Mouse (Mus musculus): ENCODE data around the gene Pik3r2. TPM values are rescaled to one million over a fixed set of nuclear protein-coding genes. Genes with fewer than 3 reads are reported as not detected.

The Pik3r2 gene
- polyA plus RNA-seq, 1 experiment from 2014 or later = 113 TPM

DNA sequence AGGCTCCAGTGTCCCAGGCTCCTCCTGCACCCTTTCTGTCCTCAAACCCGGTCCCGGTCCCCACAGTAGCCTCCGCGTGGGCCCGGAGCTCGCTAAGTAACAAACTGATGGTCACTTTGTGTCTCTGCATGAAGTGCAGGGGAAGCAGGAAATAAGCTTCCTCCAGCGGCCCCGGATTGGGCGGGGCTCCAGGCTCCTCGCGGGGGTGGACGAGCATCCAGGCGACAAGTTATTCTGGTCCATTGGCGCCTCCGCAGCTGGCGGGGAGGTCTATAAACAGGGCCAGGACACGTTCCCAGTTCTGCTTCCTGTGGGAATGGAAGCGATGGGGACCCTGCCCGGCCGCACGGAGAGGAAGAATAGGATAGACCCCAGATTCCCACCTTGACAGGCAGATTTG is 23.4 kb downstream of the Pik3r2 start:
- peaks cover 17% of the 10 kb centered on the region for H3K36me3 ChIP-seq
- ATAC-seq (ENCODE audit: low FRiP score, low read depth) = no peak
- no peak overlapping the region for H3K4me3 ChIP-seq
- H3K9me3 ChIP-seq = no peaks in the 10 kb centered on the region
- H3K4me2 ChIP-seq = peak overlapping the region; percentile 18; the same call in 1 of the 2 replicates
- peak overlapping the region; percentile 82; the same call in 1 of the 2 replicates for H3K27ac ChIP-seq (replicated peaks)
- H3K9ac ChIP-seq = no peak overlapping the region
- peaks cover 41% of the 10 kb centered on the region for H3K4me1 ChIP-seq (replicated peaks)
- 30% methylated on average over 21 of the region's 21 CpGs for WGBS
- 0 out of 2 replicates have a peak, but pooled peaks cover 9% of the 10 kb centered on the region for H3K27me3 ChIP-seq

DNA sequence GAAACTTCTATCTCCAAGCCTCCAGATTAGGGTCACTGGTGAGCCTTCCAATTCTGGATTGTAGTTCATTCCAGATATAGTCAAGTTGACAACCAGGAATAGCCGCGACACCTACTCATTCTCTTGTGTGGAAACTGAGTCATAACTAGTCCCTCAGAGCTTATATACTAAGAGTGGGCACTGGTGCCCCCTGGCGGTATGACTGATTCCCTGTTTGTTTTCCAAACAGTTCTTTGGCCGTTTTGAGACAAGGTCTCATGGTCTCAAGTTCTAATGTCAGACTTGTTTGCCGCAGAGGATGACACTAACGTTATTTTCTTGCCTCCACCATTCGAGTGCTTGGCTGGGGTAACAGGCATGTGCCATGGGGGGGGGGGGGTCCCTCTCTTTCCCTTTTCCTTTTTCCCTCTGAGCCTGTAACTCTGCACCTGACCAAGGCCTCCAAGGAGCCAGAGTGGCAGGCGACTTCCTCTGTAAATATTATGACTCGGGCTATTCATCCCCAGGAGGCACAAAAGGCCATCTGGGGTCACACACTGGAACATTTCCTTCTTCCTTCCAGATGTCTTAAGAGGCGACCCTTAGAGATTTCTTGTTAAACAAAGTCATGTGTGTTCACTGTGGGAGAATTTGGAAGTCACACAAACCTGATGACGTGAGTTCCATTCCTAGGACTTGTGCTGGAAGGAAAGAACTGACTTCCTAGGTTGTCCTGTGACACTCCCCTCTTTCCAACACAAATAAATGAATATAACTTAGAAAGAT is 24.3 kb downstream of the Pik3r2 start:
- no peak overlapping the region for H3K27ac ChIP-seq (replicated peaks)
- no peaks in the 10 kb centered on the region for H3K9me3 ChIP-seq
- 0 out of 2 replicates have a peak, but pooled peaks cover 13% of the 10 kb centered on the region for H3K27me3 ChIP-seq
- no peak for ATAC-seq (ENCODE audit: low FRiP score, low read depth)
- H3K36me3 ChIP-seq = peaks cover 12% of the 10 kb centered on the region
- WGBS = 44% methylated on average over 11 of the region's 11 CpGs
- H3K9ac ChIP-seq = no peak overlapping the region
- no peak overlapping the region for H3K4me2 ChIP-seq
- H3K4me1 ChIP-seq (replicated peaks) = peaks cover 31% of the 10 kb centered on the region
- no peak overlapping the region for H3K4me3 ChIP-seq

- Histone ChIP-seq H3K27ac (replicated peaks) (no peak overlapping the region), H3K4me1 (replicated peaks) (peaks cover 12% of the 10 kb centered on the region; the same call in 1 of the 2 replicates)
- ATAC-seq (ENCODE audit: low FRiP score, low read depth) = no peak
These were observed 26.3 kb downstream of the Pik3r2 start for GRCm38 (mm10) chr8:70750128-70750680.

GRCm38 (mm10) chr8:70749097-70749674 is 27.3 kb downstream of the Pik3r2 start:
- WGBS = 82% methylated on average over 19 of the region's 19 CpGs
- Histone ChIP-seq H3K27me3 (peaks cover 37% of the 10 kb centered on the region), H3K36me3 (no peaks in the 10 kb centered on the region), H3K9ac (no peak overlapping the region), H3K9me3 (no peaks in the 10 kb centered on the region), H3K4me3 (no peak overlapping the region), H3K4me1 (replicated peaks) (peaks cover 11% of the 10 kb centered on the region), H3K4me2 (no peak overlapping the region), H3K27ac (replicated peaks) (no peak overlapping the region)
- ATAC-seq (ENCODE audit: low FRiP score, low read depth) = no peak

More at GRCm38 (mm10) chr8:70750128-70750680, 26.3 kb downstream of the Pik3r2 start:
- Histone ChIP-seq H3K9ac (no peak overlapping the region), H3K36me3 (no peaks in the 10 kb centered on the region), H3K4me3 (no peak overlapping the region), H3K9me3 (no peaks in the 10 kb centered on the region), H3K4me2 (no peak overlapping the region), H3K27me3 (peaks cover 29% of the 10 kb centered on the region)
- 85% methylated on average over 13 of the region's 13 CpGs for WGBS

DNA sequence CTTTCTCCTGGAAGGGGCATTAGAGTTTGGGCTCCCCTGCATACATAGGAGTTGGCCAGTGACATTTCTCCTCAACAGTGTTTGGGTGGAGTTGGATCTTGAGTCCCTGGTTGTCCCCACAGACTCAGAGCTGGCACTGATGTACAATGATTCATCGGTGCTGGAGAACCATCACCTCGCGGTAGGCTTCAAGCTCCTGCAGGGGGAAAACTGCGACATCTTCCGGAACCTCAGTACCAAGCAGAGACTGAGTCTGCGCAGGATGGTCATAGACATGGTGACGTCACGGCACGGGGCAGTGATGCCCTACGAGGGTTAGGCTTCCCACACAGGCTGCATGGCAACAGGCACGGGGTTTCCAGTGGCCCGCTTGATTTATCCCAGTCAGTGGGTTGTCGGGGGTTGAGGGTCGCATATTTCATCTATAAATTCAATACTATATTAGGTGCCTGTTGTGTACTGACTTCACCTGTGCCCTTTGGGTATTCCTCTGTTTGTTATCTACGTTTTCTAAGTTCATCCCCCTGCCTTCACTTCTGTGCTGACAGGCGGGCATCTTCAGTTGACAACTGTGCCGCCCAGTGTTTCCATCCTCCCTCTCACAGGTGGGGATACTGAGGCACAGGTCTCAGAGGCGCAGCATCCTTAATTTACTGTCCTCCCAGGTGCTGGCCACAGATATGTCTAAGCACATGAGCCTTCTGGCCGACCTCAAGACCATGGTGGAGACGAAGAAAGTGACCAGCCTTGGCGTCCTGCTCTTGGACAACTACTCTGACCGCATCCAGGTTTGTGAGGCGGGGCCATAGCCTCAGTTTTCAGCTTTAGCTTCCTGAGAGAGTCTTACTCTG is 28.0 kb downstream of the Pik3r2 start:
- WGBS = 91% methylated on average over 23 of the region's 23 CpGs
- Histone ChIP-seq H3K9ac (no peak overlapping the region), H3K9me3 (no peaks in the 10 kb centered on the region), H3K4me2 (no peak overlapping the region), H3K4me3 (no peak overlapping the region), H3K27me3 (peaks cover 44% of the 10 kb centered on the region), H3K27ac (replicated peaks) (no peak overlapping the region), H3K4me1 (replicated peaks) (peaks cover 13% of the 10 kb centered on the region), H3K36me3 (no peaks in the 10 kb centered on the region)
- no peak for ATAC-seq (ENCODE audit: low FRiP score, low read depth)

GRCm38 (mm10) chr8:70747211-70747890 is 29.2 kb downstream of the Pik3r2 start:
- Histone ChIP-seq H3K4me2 (no peak overlapping the region), H3K4me1 (replicated peaks) (peaks cover 17% of the 10 kb centered on the region), H3K4me3 (no peak overlapping the region), H3K9ac (no peak overlapping the region), H3K36me3 (no peaks in the 10 kb centered on the region), H3K9me3 (no peaks in the 10 kb centered on the region), H3K27ac (replicated peaks) (no peak overlapping the region), H3K27me3 (peaks cover 56% of the 10 kb centered on the region)
- 83% methylated on average over 18 of the region's 18 CpGs for WGBS
- no peak for ATAC-seq (ENCODE audit: low FRiP score, low read depth)

GRCm38 (mm10) chr8:70746676-70747075 is 29.8 kb downstream of the Pik3r2 start:
- no peak overlapping the region for H3K27ac ChIP-seq (replicated peaks)
- WGBS = 73% methylated on average over 9 of the region's 9 CpGs
- H3K4me1 ChIP-seq (replicated peaks) = peaks cover 17% of the 10 kb centered on the region
- ATAC-seq (ENCODE audit: low FRiP score, low read depth) = no peak
- H3K9me3 ChIP-seq = no peaks in the 10 kb centered on the region
- H3K4me3 ChIP-seq = no peak overlapping the region
- no peaks in the 10 kb centered on the region for H3K36me3 ChIP-seq
- H3K9ac ChIP-seq = no peak overlapping the region
- H3K27me3 ChIP-seq = peaks cover 62% of the 10 kb centered on the region
- H3K4me2 ChIP-seq = no peak overlapping the region

- no peak overlapping the region for H3K27ac ChIP-seq (replicated peaks)
- H3K36me3 ChIP-seq = no peaks in the 10 kb centered on the region
- peaks cover 17% of the 10 kb centered on the region for H3K4me1 ChIP-seq (replicated peaks)
- no peak overlapping the region for H3K9ac ChIP-seq
- H3K27me3 ChIP-seq = peaks cover 63% of the 10 kb centered on the region
- no peak overlapping the region for H3K4me3 ChIP-seq
- WGBS = 57% methylated on average over 19 of the region's 19 CpGs
- H3K9me3 ChIP-seq = no peaks in the 10 kb centered on the region
- ATAC-seq (ENCODE audit: low FRiP score, low read depth) = no peak
- no peak overlapping the region for H3K4me2 ChIP-seq
These were observed 30.8 kb downstream of the Pik3r2 start for GRCm38 (mm10) chr8:70745691-70746220.

DNA sequence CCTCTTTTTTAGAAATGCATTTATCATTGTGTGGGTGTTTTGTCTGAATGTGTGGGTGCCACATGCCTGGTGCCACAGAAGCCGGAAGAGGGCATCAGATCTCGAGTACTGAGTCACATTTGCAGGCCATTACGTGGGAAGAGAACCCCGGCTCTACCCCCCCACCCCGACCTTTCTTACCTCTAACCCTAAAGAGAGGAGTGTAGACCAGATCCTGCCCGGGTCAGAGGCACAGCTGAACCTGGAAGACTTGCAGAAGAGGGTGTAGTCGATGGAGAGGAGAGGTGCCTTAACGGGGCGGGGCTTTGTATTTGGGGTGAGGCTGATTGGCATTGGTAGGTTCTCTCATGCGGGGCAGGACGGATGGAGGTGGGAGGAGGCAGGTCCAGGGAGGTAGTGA is 31.7 kb downstream of the Pik3r2 start:
- Histone ChIP-seq H3K9me3 (no peaks in the 10 kb centered on the region), H3K4me1 (replicated peaks) (peaks cover 17% of the 10 kb centered on the region), H3K4me3 (no peak overlapping the region), H3K36me3 (no peaks in the 10 kb centered on the region), H3K9ac (no peak overlapping the region), H3K4me2 (peak overlapping the region; percentile 61; the same call in 1 of the 2 replicates), H3K27me3 (peaks cover 63% of the 10 kb centered on the region), H3K27ac (replicated peaks) (no peak overlapping the region)
- WGBS = 52% methylated on average over 11 of the region's 11 CpGs
- no peak for ATAC-seq (ENCODE audit: low FRiP score, low read depth)

- no peaks in the 10 kb centered on the region for H3K9me3 ChIP-seq
- no peak overlapping the region for H3K27ac ChIP-seq (replicated peaks)
- peaks cover 17% of the 10 kb centered on the region for H3K4me1 ChIP-seq (replicated peaks)
- peak overlapping the region; percentile 38 for H3K4me3 ChIP-seq
- 3% methylated on average over 48 of the region's 48 CpGs for WGBS
- H3K4me2 ChIP-seq = peak overlapping the region; percentile 61
- peaks cover 63% of the 10 kb centered on the region for H3K27me3 ChIP-seq
- H3K9ac ChIP-seq = peak overlapping the region; percentile 36
- no peaks in the 10 kb centered on the region for H3K36me3 ChIP-seq
- no peak for ATAC-seq (ENCODE audit: low FRiP score, low read depth)
These were observed 32.6 kb downstream of the Pik3r2 start for GRCm38 (mm10) chr8:70743656-70744590.

Data from hindbrain, embryonic 15.5 days (tissue).